Mouse (Mus musculus) right cerebral cortex, postnatal 25 days (tissue): ENCODE data around the gene Tcea3.

Experiments used
- DNase-seq: peaks from one replicate; pipeline ENCODE4 v3.0.0; 2022

Gene Tcea3

GRCm38 (mm10) chr4:136247729-136248463, at the start of gene Tcea3:
Gene Tcea3, plus strand, starts transcription at chr4:136247729.
- DNase-seq, result no peak

- DNase-seq, result no peak
Observed at GRCm38 (mm10) chr4:136198846-136199245, 48.7 kb upstream of the Tcea3 start.

GRCm38 (mm10) chr4:136199562-136200292, 47.8 kb upstream of the Tcea3 start:
- DNase-seq, result no peak

- DNase-seq, result no peak
Observed at GRCm38 (mm10) chr4:136202509-136202908, 45.0 kb upstream of the Tcea3 start.

GRCm38 (mm10) chr4:136204775-136205174, 42.8 kb upstream of the Tcea3 start:
- no peak for DNase-seq

- peak; percentile 79 for DNase-seq
Observed at GRCm38 (mm10) chr4:136206033-136206893, 41.3 kb upstream of the Tcea3 start, which contains the start of gene Asap3. Gene Asap3, plus strand, starts transcription at chr4:136206365.

GRCm38 (mm10) chr4:136206943-136207342, 40.6 kb upstream of the Tcea3 start:
- DNase-seq, result no peak

- no peak for DNase-seq
Observed at GRCm38 (mm10) chr4:136210931-136211330, 36.6 kb upstream of the Tcea3 start.

GRCm38 (mm10) chr4:136213629-136214028, 33.9 kb upstream of the Tcea3 start:
- no peak for DNase-seq

- DNase-seq, result no peak
Observed at GRCm38 (mm10) chr4:136214828-136215227, 32.7 kb upstream of the Tcea3 start.

GRCm38 (mm10) chr4:136215576-136215975, 32.0 kb upstream of the Tcea3 start:
- DNase-seq, result no peak

- no peak for DNase-seq
Observed at GRCm38 (mm10) chr4:136217063-136217462, 30.5 kb upstream of the Tcea3 start.

- DNase-seq, result no peak
Observed at GRCm38 (mm10) chr4:136218595-136219214, 28.8 kb upstream of the Tcea3 start.

GRCm38 (mm10) chr4:136220133-136220775, 27.3 kb upstream of the Tcea3 start:
- no peak for DNase-seq

- DNase-seq, result no peak
Observed at GRCm38 (mm10) chr4:136223549-136224239, 23.8 kb upstream of the Tcea3 start.

GRCm38 (mm10) chr4:136224240-136224559, 23.3 kb upstream of the Tcea3 start:
- DNase-seq, result no peak

- DNase-seq, result no peak
Observed at GRCm38 (mm10) chr4:136224677-136225460, 22.7 kb upstream of the Tcea3 start.

GRCm38 (mm10) chr4:136227408-136227807, 20.1 kb upstream of the Tcea3 start:
- no peak for DNase-seq

GRCm38 (mm10) chr4:136228640-136229039, 18.9 kb upstream of the Tcea3 start:
- DNase-seq, result no peak

- DNase-seq, result no peak
Observed at GRCm38 (mm10) chr4:136238669-136239068, 8.9 kb upstream of the Tcea3 start.

GRCm38 (mm10) chr4:136239111-136239510, 8.4 kb upstream of the Tcea3 start:
- DNase-seq, result no peak
